Mouse (Mus musculus) heart, embryonic 10.5 days (tissue): ENCODE measurements around the gene Khdrbs1. TPM values are rescaled to one million over a fixed set of nuclear protein-coding genes. Genes with fewer than 3 reads are reported as not detected.

Source experiments
- DNase-seq: peaks from one replicate; pipeline ENCODE4 v3.0.0-alpha.2; 2017; ENCODE audit warnings: low spot score
- H3K27ac ChIP-seq: fragments of 300-500 bp; sonication (generic); 2 replicates; pipeline ENCODE4 v1.5.1; 2016; ENCODE audit warnings: mild to moderate bottlenecking
- H3K27me3 ChIP-seq: fragments of 300-500 bp; sonication (generic); 2 replicates; pipeline ENCODE4 v1.6.1; 2016; ENCODE audit warnings: mild to moderate bottlenecking; ENCODE audit not compliant: poor library complexity, insufficient read depth, severe bottlenecking
- H3K36me3 ChIP-seq: fragments of 300-500 bp; sonication (generic); 2 replicates; pipeline ENCODE4 v1.6.1; 2016; ENCODE audit warnings: mild to moderate bottlenecking, moderate library complexity
- H3K4me1 ChIP-seq: fragments of 300-500 bp; sonication (generic); 2 replicates; pipeline ENCODE4 v1.6.1; 2016; ENCODE audit warnings: mild to moderate bottlenecking
- H3K4me3 ChIP-seq: fragments of 300-500 bp; sonication (generic); 2 replicates; pipeline ENCODE4 v1.5.1; 2016; ENCODE audit warnings: mild to moderate bottlenecking, moderate library complexity
- H3K9me3 ChIP-seq: fragments of 300-500 bp; sonication (generic); 2 replicates; pipeline ENCODE4 v1.6.1; 2016; ENCODE audit warnings: mild to moderate bottlenecking, moderate library complexity
- WGBS: fragments of 180-500 bp; shearing (Covaris S2); methylation state at CpG from one replicate; pipeline ENCODE4 v1.1.7; 2016; 5-methylcytosine and 5-hydroxymethylcytosine counted together
- polyA plus RNA-seq: library from polyadenylated mRNA; unstranded; fragments of >200 nt; fragmentation: Nextera tagmentation; extraction: Ambion mirVana; gene quantifications from 2 replicates; pipeline ENCODE4 v1.2.1, GENCODE M21; 2016

Khdrbs1 gene
- polyA plus RNA-seq, 1 experiment from 2014 or later: 115 TPM

DNA sequence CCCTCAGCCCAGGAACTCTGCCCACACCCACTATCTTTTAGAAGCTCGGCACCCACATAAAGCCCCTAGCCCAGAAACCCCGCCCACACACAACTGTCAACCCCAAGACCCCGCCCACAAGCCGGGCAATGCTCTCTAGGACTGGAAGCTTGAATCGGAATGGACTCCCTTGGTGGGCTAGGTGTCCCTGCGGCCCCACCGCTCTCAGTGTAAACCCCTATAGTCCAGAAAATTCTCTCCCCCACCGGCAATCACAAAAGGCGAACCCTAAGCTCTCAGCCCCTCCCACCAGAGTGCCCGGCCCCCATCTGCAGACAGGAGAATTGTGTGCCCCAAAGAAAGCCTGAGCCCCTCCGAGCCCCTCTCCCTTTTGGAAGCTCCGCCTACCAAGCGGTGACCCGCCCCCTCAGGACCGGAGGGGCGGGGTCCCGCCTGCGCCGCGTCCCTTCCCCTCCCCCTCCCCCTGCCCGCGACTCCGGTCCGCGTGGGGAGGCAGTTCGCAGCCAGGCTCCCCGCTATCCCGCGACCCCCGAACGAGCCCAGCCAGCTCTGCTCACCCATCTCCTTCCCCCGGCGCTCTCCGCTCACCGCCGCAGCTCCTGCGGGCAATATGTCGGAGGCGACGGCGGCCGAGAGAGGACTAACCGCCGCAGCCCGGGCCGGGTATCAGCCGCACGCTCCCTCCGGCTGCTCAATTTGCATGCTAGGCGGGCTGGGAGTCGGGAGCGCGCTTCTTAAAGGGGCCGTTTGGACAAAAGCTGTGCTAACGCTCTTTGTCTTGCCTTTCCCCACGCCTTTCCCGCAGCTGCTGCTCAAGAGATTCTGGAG, 45.7 kb downstream of the Khdrbs1 start, which contains the start of gene Tmem39b:
TSS of gene Tmem39b (minus strand) at position 681 of the 828 bp plus-strand sequence.
- Histone ChIP-seq H3K36me3 (peaks cover 36% of the 10 kb centered on the region), H3K27ac (peak within 1 kb of the TSS; percentile 92), H3K27me3 (no peaks in the 10 kb centered on the region), H3K4me1 (peaks cover 20% of the 10 kb centered on the region), H3K9me3 (no peaks in the 10 kb centered on the region), H3K4me3 (peak within 1 kb of the TSS; percentile 74)
- DNase-seq: peak; percentile 97
- 1% methylated on average over 46 of the region's 57 CpGs for WGBS

DNA sequence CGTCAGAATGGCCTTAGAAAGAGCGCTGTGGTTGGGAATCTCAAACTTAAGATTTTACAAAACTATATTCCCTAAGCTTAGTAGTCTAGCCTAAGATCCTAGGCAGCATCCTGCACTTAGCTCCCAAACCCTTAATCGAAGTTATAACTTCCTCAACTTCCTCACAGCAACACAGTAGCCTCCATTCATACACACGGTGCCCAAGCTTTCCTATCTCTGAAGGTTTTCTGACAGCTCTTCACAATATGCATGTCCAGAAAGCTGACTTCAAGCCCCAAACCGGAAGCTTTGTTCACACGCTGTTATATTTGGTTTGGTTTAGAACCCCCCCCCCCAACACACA, 46.3 kb downstream of the Khdrbs1 start:
- H3K4me3 ChIP-seq: peak overlapping the region; percentile 74
- H3K36me3 ChIP-seq: peaks cover 37% of the 10 kb centered on the region
- no peaks in the 10 kb centered on the region for H3K27me3 ChIP-seq
- no peak for DNase-seq
- 24% methylated on average over 6 of the region's 6 CpGs for WGBS
- peak overlapping the region; percentile 92; the same call in 1 of the 2 replicates for H3K27ac ChIP-seq
- peaks cover 20% of the 10 kb centered on the region for H3K4me1 ChIP-seq
- H3K9me3 ChIP-seq: no peaks in the 10 kb centered on the region

DNA sequence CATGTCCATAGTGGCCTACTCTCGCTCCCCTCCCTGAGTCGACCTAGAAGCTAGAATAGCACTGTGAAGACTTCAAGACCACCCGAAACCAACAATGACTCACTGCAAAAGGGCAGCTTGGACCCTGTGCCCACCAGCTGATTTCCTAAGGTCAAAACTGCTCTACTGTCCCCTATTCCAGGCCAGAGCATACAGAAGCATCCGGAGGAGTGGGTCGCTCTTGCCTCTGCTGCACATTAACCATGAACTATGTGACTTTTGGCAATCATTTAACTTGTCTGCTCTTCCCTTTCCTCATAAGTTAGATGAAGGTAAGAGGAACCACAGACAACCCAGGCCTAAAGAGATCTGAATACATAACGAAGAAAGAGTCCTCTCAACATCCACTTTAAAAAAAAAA, 57.6 kb downstream of the Khdrbs1 start:
- H3K4me1 ChIP-seq: no peaks in the 10 kb centered on the region
- no peak overlapping the region for H3K27ac ChIP-seq
- no peaks in the 10 kb centered on the region for H3K9me3 ChIP-seq
- no peak overlapping the region for H3K4me3 ChIP-seq
- WGBS: 91% methylated on average over 6 of the region's 6 CpGs
- no peaks in the 10 kb centered on the region for H3K27me3 ChIP-seq
- no peak for DNase-seq
- H3K36me3 ChIP-seq: peaks cover 90% of the 10 kb centered on the region

DNA sequence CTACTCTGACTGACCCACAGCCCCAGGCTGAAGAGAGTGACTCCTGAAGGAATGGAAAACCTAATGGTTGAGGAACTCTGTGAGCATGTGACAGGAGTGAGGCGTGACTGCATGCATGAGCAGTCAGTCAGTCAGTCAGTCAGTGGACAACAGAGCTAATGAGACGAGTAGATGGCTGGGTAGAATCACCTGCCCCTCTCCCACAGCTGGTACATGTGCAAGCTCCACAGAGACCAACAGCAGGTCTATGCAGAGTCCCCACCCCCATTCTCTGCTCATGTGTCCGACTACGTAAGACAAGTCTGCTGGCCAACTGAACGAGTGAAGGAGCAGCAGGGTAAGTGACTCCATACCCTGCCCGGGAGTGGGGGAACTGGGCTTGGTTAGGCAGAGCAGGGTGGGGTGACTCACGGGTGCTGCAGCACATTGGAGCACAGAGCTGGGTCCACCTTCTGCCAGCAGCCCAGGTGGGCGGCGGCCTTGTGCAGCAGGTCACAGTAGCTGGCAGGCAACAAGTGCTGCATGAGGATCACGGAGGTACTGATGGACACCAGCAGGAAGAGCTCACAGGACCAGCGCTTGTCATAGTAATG, 58.1 kb downstream of the Khdrbs1 start:
- no peak for DNase-seq
- Histone ChIP-seq H3K9me3 (no peaks in the 10 kb centered on the region), H3K36me3 (peaks cover 88% of the 10 kb centered on the region), H3K27ac (no peak overlapping the region), H3K4me3 (no peak overlapping the region), H3K27me3 (no peaks in the 10 kb centered on the region), H3K4me1 (no peaks in the 10 kb centered on the region)
- WGBS: 86% methylated on average over 11 of the region's 11 CpGs

DNA sequence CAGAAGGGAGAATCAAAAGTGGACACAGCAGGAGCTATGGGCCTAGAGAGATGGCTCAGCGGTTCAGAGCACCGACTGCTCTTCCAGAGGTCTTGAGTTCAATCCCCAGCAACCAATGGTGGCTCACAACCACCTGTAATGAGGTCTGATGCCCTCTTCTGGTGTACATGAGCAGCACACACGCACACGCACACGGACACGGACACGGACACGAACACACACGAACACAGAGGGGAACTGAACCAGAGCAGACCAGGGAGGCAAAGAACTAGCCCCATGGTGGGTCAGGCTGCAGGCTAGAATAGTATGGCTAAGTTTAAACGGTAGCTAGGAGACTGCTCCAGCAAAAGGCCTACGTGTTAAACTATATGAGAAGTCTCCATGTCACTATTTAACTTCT, 60.3 kb downstream of the Khdrbs1 start:
- Histone ChIP-seq H3K9me3 (no peaks in the 10 kb centered on the region), H3K36me3 (peaks cover 87% of the 10 kb centered on the region), H3K4me3 (no peak overlapping the region), H3K4me1 (no peaks in the 10 kb centered on the region), H3K27ac (no peak overlapping the region), H3K27me3 (no peaks in the 10 kb centered on the region)
- 94% methylated on average over 11 of the region's 11 CpGs for WGBS
- no peak for DNase-seq

DNA sequence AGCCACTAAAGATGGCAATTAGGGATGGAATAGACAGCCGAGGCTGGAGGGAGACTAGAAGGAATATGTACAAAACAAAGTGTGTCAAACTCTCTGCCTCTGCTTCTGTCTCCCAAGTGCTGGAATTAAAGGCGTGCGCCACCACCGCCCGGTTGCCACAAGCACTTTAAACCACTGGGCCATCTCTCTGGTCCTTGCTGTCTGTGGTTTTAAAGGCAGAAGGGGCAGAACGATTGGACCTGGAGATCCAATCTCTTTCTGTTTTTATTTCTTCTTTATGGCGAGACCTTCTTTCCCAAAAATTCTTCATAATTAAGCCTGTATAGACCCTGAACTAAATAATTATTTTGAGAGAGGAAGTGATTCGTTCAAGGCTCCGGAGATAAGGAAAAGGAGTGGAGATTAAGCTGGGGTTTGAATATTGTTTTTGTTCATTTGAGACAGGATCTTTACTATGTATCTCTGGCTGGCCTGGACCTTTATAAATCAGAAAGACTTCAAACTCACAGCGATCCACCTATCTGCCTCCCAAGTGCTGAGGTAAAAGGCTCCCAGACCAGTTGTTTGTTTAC, 69.1 kb downstream of the Khdrbs1 start:
- whole genome bisulfite sequencing: 5% methylated on average over 10 of the region's 10 CpGs
- Histone ChIP-seq H3K4me3 (peak overlapping the region; percentile 100), H3K9me3 (no peaks in the 10 kb centered on the region), H3K4me1 (peaks cover 18% of the 10 kb centered on the region), H3K27ac (peak overlapping the region; percentile 98), H3K36me3 (peaks cover 27% of the 10 kb centered on the region), H3K27me3 (no peaks in the 10 kb centered on the region)
- DNase-seq: no peak

DNA sequence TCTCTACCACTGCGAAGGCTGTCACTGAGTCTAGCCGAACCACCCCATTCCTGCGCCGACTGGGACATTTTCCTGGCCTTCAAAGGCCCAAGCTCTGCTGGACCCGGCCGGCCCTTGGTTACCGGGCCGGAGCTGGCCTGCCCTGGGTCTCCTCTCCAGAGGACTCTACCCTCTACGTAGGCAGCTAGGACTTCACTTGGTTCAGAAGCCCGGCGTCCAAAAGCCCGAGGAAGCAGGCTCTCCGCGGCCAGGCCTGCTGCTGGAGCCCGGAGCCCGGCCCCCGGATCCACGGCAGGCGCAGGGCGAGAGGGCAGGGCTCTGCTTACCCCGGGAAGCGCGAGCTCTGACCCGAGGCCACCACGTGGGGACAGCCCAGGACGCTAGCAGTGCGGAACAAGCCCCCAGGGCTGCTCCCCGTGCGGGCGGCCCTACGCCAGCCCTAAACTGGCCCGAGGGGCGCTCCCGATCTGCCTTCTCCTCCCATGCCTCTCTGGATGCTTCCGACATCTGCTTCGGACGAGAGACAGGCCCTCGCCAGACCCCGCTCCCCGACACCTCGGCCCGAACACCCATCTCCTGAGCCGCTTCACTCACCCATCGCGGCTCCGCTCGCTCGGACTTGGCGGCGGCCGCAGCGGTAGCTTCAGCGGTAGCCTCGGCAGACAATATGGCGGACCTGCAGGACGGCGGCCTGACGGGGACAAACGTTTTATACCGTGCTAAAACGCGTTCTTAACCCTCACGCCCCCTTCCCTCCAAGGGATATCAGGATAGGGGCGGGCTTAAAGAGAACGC, 69.8 kb downstream of the Khdrbs1 start, which contains the start of gene Kpna6:
TSS of gene Kpna6 (minus strand) at position 685 of the 795 bp plus-strand sequence.
- peak; percentile 97 for DNase-seq
- peaks cover 18% of the 10 kb centered on the region for H3K4me1 ChIP-seq
- H3K9me3 ChIP-seq: no peaks in the 10 kb centered on the region
- no peaks in the 10 kb centered on the region for H3K27me3 ChIP-seq
- H3K36me3 ChIP-seq: peaks cover 27% of the 10 kb centered on the region
- under 1% methylated on average over 65 of the region's 65 CpGs for WGBS
- H3K27ac ChIP-seq: peak within 1 kb of the TSS; percentile 98
- peak within 1 kb of the TSS; percentile 100 for H3K4me3 ChIP-seq

DNA sequence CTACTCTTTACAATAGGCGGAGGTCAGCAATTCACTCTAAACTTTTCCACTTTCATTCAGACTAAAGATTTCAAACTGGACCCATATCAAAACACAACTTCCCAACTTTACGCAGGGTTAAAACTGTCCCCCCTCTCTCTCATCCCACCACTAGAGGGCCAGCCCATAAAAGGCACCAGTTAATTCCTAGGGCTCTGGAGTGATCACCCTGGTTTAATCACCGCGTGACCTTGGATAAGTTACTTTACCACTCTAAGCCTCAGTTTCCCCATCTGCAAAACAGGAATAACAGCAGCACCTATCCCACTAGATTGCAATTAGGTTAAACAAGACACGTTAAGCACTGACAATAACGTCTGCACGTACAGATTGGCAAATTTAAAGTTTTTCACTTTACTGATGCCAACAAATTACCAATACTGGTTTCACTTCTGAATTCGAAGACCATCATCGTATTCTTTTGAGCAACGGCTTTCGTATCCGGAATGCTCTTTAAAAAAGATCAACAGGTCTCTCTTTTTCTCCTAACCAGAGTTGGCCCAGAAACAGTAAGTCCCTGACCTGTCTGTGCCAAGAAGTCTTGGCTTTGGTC, 70.5 kb downstream of the Khdrbs1 start:
- peak overlapping the region; percentile 98 for H3K27ac ChIP-seq
- H3K4me1 ChIP-seq: peaks cover 18% of the 10 kb centered on the region
- no peaks in the 10 kb centered on the region for H3K9me3 ChIP-seq
- peaks cover 25% of the 10 kb centered on the region for H3K36me3 ChIP-seq
- peak overlapping the region; percentile 100 for H3K4me3 ChIP-seq
- DNase-seq: no peak
- 7% methylated on average over 12 of the region's 12 CpGs for WGBS
- no peaks in the 10 kb centered on the region for H3K27me3 ChIP-seq

DNA sequence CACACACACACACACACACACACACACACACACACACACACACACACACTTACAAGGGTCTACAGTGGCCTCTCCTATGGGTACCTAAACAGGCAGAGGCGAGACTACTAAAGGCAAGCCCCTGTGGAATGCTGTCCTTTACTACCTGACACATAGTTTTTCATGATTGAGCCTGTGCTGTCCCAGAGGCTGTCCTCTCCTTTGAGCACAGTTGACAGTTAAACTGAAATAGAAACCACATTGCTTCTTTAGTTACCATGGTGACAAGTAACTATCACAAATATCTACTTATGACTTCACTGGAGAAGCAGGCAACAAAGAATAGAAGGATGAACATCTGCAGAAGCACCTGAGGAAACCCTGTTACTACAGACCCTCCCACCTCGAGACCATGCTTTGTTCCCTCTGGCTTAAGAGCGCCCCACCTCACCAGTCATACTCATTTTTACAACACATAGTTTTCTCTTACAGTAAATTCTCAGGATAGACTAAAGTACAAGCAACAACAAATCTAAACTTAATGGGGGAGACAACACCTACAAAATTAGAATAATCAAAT, 79.8 kb downstream of the Khdrbs1 start:
- H3K4me1 ChIP-seq: no peaks in the 10 kb centered on the region
- H3K36me3 ChIP-seq: peaks cover 69% of the 10 kb centered on the region
- H3K4me3 ChIP-seq: no peak overlapping the region
- no peak for DNase-seq
- no peak overlapping the region for H3K27ac ChIP-seq
- 94% methylated on average over 3 of the region's 3 CpGs for WGBS
- no peaks in the 10 kb centered on the region for H3K27me3 ChIP-seq
- H3K9me3 ChIP-seq: no peaks in the 10 kb centered on the region

DNA sequence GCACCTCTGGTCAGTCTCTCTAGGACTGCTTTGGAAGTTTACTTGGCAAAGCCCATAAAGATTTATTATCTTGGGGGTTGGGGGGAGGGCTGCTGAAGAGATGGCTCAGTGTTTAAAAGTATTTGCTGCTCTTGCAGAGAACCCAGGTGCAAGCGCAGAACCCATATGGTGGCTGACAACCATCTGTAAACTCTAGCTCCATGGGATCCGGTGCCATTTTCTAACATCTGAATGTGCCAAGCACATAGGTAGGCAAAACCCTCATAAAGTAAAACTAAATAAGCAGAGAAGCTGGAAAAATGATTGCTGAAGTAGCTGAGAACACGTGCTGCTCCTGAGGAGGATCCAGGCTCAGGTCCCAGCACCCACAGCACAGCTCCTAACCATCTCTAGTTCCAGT, 80.5 kb downstream of the Khdrbs1 start:
- whole genome bisulfite sequencing: 91% methylated on average over 3 of the region's 3 CpGs
- Histone ChIP-seq H3K27me3 (no peaks in the 10 kb centered on the region), H3K36me3 (peaks cover 72% of the 10 kb centered on the region), H3K9me3 (no peaks in the 10 kb centered on the region), H3K4me3 (no peak overlapping the region), H3K4me1 (no peaks in the 10 kb centered on the region), H3K27ac (no peak overlapping the region)
- no peak for DNase-seq

DNA sequence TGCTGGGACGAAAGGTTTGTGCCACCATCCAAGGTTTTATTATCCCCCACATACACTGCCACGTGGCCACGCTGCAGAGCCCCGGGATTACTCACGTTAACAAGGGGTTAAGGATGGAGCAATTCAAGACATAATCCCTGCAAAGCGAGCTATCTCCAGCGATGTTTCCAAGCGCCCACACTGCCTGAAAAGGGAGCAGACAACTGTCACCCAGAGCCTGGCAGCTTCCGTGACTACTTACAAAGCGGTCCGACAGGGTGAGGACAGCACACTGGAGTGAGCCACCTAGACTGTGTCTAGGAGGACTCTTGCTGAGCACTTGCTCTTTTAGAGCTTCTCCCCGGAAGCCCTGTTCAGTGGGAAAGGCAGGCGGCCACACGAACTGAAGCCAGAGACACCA, 87.3 kb downstream of the Khdrbs1 start:
- no peaks in the 10 kb centered on the region for H3K4me1 ChIP-seq
- WGBS: 92% methylated on average over 14 of the region's 14 CpGs
- no peak overlapping the region for H3K4me3 ChIP-seq
- peaks cover 94% of the 10 kb centered on the region for H3K36me3 ChIP-seq
- DNase-seq: no peak
- H3K27ac ChIP-seq: no peak overlapping the region
- H3K9me3 ChIP-seq: no peaks in the 10 kb centered on the region
- H3K27me3 ChIP-seq: no peaks in the 10 kb centered on the region
